Mouse (Mus musculus) stomach, embryonic 15.5 days (tissue): ENCODE results near the gene Inka1. TPM values are rescaled to one million over a fixed set of nuclear protein-coding genes. Genes with fewer than 3 reads are reported as not detected.

Experiments
- ATAC-seq: fragments of 200-750 bp; cut with Nextera tagmentation; 2 replicates; pipeline ENCODE4 v1.8.0; 2017; ENCODE audit warnings: low read depth, moderate number of reproducible peaks, moderate TSS enrichment; ENCODE audit not compliant: insufficient read depth, low FRiP score
- H3K27ac ChIP-seq: fragments of 300-500 bp; sonication (generic); 2 replicates; pipeline ENCODE4 v1.5.1; 2015; ENCODE audit warnings: mild to moderate bottlenecking, inconsistent platforms
- H3K27me3 ChIP-seq: fragments of 300-500 bp; sonication (generic); replicated peaks from 2 replicates; pipeline ENCODE4 v1.6.1; 2015; ENCODE audit warnings: inconsistent platforms
- H3K36me3 ChIP-seq: fragments of 300-500 bp; sonication (generic); 2 replicates; pipeline ENCODE4 v1.6.1; 2015; ENCODE audit warnings: inconsistent platforms
- H3K4me1 ChIP-seq: fragments of 300-500 bp; sonication (generic); 2 replicates; pipeline ENCODE4 v1.6.1; 2015; ENCODE audit warnings: inconsistent platforms
- H3K4me2 ChIP-seq: fragments of 300-500 bp; sonication (generic); 2 replicates; pipeline ENCODE4 v1.6.1; 2015; ENCODE audit warnings: mild to moderate bottlenecking, inconsistent platforms
- H3K4me3 ChIP-seq: fragments of 300-500 bp; sonication (generic); replicated peaks from 2 replicates; pipeline ENCODE4 v1.5.1; 2015; ENCODE audit warnings: inconsistent platforms
- H3K9ac ChIP-seq: fragments of 300-500 bp; sonication (generic); 2 replicates; pipeline ENCODE4 v1.6.1; 2015; ENCODE audit warnings: inconsistent platforms
- H3K9me3 ChIP-seq: fragments of 300-500 bp; sonication (generic); 2 replicates; pipeline ENCODE4 v1.6.1; 2016; ENCODE audit warnings: inconsistent platforms
- WGBS: fragments of 180-500 bp; shearing (Covaris S2); methylation state at CpG from one replicate; pipeline ENCODE4 v1.1.7; 2015; 5-methylcytosine and 5-hydroxymethylcytosine counted together
- polyA plus RNA-seq: library from polyadenylated mRNA; unstranded; fragments of >200 nt; fragmentation: Nextera tagmentation; extraction: Ambion mirVana; gene quantifications from 2 replicates; pipeline ENCODE4 v1.2.1, GENCODE M21; 2015

Inka1 gene
- polyA plus RNA-seq, 1 experiment from 2014 or later, result 54.7 TPM

DNA sequence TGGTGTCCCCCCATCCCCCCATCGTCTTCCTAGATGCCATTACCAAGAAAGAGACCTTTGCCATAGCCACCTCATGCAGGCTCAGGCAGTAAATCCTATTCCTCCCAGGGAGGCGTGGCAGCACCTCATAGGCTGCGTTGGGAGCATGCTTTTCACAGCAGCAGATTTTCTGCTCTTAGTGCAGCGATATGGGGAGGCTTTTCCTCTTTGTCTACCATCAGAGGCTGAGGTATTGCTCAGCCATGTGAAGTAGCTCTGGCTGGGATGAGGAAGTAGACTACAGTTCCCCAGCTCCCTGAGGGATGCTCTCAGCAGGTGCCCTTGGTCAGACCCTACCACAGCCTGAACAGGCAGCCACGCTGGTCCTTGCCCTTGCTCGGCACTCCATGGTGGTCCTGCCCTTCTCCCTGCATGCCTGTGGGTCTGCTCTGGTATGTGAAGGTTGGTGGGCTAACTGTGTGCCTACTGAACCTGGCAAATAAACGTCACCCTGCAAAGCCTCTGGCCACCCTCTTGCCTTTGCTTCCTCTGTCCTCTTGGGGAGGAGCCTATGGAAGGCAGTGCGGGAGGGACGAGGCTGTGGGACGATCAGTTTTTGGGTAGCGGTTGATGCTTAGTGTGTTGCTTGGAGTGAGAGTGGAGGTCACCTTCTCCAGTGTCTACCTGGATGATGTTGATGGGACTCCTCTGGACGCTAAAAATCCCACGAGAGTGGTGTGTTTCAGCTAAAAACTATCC, 36.3 kb downstream of the Inka1 start:
- H3K9me3 ChIP-seq, result no peaks in the 10 kb centered on the region
- no peak overlapping the region for H3K9ac ChIP-seq
- no peaks in the 10 kb centered on the region for H3K27me3 ChIP-seq
- ATAC-seq, result no peak
- no peak overlapping the region for H3K4me3 ChIP-seq
- peaks cover 9% of the 10 kb centered on the region for H3K4me1 ChIP-seq
- WGBS, result 76% methylated on average over 13 of the region's 13 CpGs
- no peak overlapping the region for H3K4me2 ChIP-seq
- no peak overlapping the region for H3K27ac ChIP-seq
- no peaks in the 10 kb centered on the region for H3K36me3 ChIP-seq

- ATAC-seq, result no peak
- WGBS, result 84% methylated on average over 31 of the region's 31 CpGs
- Histone ChIP-seq H3K27me3 (no peaks in the 10 kb centered on the region), H3K36me3 (no peaks in the 10 kb centered on the region), H3K9ac (no peak overlapping the region), H3K4me2 (no peak overlapping the region), H3K4me1 (peaks cover 9% of the 10 kb centered on the region), H3K4me3 (no peak overlapping the region), H3K27ac (no peak overlapping the region), H3K9me3 (no peaks in the 10 kb centered on the region)
Observed at GRCm38 (mm10) chr9:107947241-107948194, 38.2 kb downstream of the Inka1 start.

GRCm38 (mm10) chr9:107936831-107937230, 48.8 kb downstream of the Inka1 start:
- 27% methylated on average over 3 of the region's 3 CpGs for WGBS
- H3K27ac ChIP-seq, result no peak overlapping the region
- H3K9me3 ChIP-seq, result no peaks in the 10 kb centered on the region
- peaks cover 16% of the 10 kb centered on the region for H3K4me1 ChIP-seq
- peaks cover 24% of the 10 kb centered on the region for H3K27me3 ChIP-seq
- ATAC-seq, result no peak
- no peaks in the 10 kb centered on the region for H3K36me3 ChIP-seq
- H3K4me3 ChIP-seq, result no peak overlapping the region
- H3K4me2 ChIP-seq, result peak overlapping the region; percentile 92
- no peak overlapping the region for H3K9ac ChIP-seq

DNA sequence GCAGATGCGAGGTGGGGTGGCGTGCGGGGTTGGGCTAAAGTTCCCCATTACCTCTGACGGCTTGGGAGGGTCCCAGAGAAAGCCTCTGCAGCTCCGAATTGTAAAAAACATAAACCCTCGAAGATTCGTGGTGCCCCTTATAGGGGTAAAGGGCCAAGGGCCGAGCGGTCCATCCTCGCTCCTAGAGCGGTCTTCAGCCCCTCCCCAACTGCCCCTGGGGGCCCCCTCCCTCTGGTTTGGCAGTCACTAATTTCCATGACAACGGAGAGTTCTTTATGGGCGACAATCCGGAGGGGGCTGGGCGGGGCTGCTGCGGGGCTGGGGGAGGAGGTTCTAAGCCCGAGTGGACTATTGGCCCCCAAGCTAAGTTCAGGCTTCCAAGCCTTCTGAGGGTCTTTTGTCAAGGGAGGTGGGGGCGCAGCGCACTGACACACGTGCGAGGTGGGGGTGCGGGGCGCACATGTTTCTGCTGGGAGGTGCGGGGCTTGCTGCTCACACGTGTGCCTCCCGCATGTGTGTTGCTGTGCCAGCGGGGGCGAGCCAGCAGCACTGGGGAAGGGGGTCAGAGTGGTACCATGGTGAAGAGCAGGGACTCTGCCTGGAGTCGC, 49.4 kb downstream of the Inka1 start:
- Histone ChIP-seq H3K36me3 (no peaks in the 10 kb centered on the region), H3K9me3 (no peaks in the 10 kb centered on the region), H3K4me3 (peak overlapping the region; percentile 47), H3K27ac (no peak overlapping the region), H3K9ac (no peak overlapping the region), H3K27me3 (peaks cover 24% of the 10 kb centered on the region), H3K4me1 (peaks cover 16% of the 10 kb centered on the region), H3K4me2 (peak overlapping the region; percentile 92)
- 4% methylated on average over 29 of the region's 29 CpGs for WGBS
- no peak for ATAC-seq

DNA sequence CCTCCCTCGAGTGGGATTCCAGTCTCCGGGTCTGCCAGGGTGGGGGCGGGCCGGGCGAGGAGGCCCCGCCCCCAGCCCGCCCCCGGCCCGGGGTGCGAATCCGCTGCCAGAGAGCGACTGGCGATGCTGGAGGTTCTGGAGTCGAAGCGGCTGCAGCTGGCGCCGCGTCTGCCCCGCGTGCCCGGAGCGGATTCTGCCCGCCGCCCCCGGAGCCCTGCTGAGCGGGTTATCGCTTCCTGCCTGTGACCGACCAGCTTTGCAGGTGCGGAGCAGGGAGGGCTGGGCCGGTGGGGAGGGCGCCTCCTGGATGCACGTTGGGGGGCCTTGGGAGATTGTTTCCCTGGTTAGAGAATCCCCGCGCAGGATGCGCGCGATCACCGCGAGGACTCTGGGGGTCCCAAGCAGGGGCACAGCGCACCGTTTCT, 49.9 kb downstream of the Inka1 start:
- under 1% methylated on average over 41 of the region's 41 CpGs for WGBS
- H3K4me1 ChIP-seq, result peaks cover 16% of the 10 kb centered on the region
- no peak overlapping the region for H3K27ac ChIP-seq
- ATAC-seq, result no peak
- H3K9ac ChIP-seq, result peak overlapping the region; percentile 35; the same call in 1 of the 2 replicates
- H3K4me2 ChIP-seq, result peak overlapping the region; percentile 92
- no peaks in the 10 kb centered on the region for H3K9me3 ChIP-seq
- H3K36me3 ChIP-seq, result no peaks in the 10 kb centered on the region
- H3K27me3 ChIP-seq, result peaks cover 24% of the 10 kb centered on the region
- H3K4me3 ChIP-seq, result peak overlapping the region; percentile 47

DNA sequence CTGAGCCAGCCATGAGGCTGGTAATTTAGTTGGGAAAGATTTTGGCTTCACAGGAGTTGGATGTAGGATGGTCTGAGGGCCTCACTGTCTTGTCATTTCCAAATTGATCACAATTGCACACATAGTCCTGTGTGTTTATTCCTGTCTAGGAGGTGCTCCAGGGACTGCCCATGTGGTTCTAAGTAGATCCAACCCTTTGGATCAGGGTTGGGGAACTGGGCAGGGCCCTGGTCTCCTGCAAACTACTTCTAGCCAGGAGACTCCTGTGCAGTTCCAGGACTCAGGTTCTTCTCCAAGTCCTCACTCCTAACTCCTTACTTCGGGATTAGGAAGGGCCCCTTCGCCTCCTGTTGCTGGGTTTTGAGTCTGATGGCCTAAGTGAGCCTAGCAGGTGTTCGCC, 50.3 kb downstream of the Inka1 start, which contains the start of gene Camkv:
TSS of gene Camkv (plus strand) at position 301 of the 400 bp plus-strand sequence.
- ATAC-seq, result no peak
- peak within 1 kb of the TSS; percentile 92 for H3K4me2 ChIP-seq
- H3K9me3 ChIP-seq, result no peaks in the 10 kb centered on the region
- peak within 1 kb of the TSS; percentile 47 for H3K4me3 ChIP-seq
- peaks cover 16% of the 10 kb centered on the region for H3K4me1 ChIP-seq
- no peak within 1 kb of the TSS for H3K27ac ChIP-seq
- WGBS, result 13% methylated on average over 3 of the region's 3 CpGs
- no peaks in the 10 kb centered on the region for H3K36me3 ChIP-seq
- H3K27me3 ChIP-seq, result peaks cover 24% of the 10 kb centered on the region
- H3K9ac ChIP-seq, result peak within 1 kb of the TSS; percentile 35; the same call in 1 of the 2 replicates

Other genes starting within 250 kb of the Inka1 start
- 182 and 185 TPM in 2 replicates for gene Rbm5, start 214.9 kb downstream of the Inka1 start, polyA plus RNA-seq
- 67.4 and 76.2 TPM in 2 replicates for gene Rbm6, start 112.6 kb downstream of the Inka1 start, polyA plus RNA-seq
- 19.4 and 21.0 TPM in 2 replicates for gene Mon1a, start 97.7 kb downstream of the Inka1 start, polyA plus RNA-seq
- gene Mst1r, start 79.0 kb downstream of the Inka1 start, polyA plus RNA-seq, result 10.8 TPM in 2 replicates
- not detected in 2 replicates for gene Actl11, start 57.4 kb downstream of the Inka1 start, polyA plus RNA-seq
- 3.0 and 3.1 TPM in 2 replicates for gene Camkv, start 50.2 kb downstream of the Inka1 start, polyA plus RNA-seq
- 17.2 and 18.3 TPM in 2 replicates for gene Traip, start 35.7 kb downstream of the Inka1 start, polyA plus RNA-seq
- gene Uba7, start 10.4 kb downstream of the Inka1 start, polyA plus RNA-seq, result 37.0 and 40.2 TPM in 2 replicates
- gene Gm20661, start 2.8 kb downstream of the Inka1 start, polyA plus RNA-seq, result 6.1 and 6.9 TPM in 2 replicates
- gene Cdhr4, start 6.6 kb upstream of the Inka1 start, polyA plus RNA-seq, result 10.9 and 13.7 TPM in 2 replicates
- 0.46 and 1.1 TPM in 2 replicates for gene Gm20662, start 10.5 kb upstream of the Inka1 start, polyA plus RNA-seq
- 46.7 and 48.4 TPM in 2 replicates for gene Ip6k1, start 16.6 kb upstream of the Inka1 start, polyA plus RNA-seq
- 45.2 and 48.4 TPM in 2 replicates for gene Gmppb, start 63.4 kb upstream of the Inka1 start, polyA plus RNA-seq
- 3.5 and 3.6 TPM in 2 replicates for gene Amigo3, start 67.3 kb upstream of the Inka1 start, polyA plus RNA-seq
- gene Mst1, start 94.6 kb upstream of the Inka1 start, polyA plus RNA-seq, result 5.2 and 7.9 TPM in 2 replicates
- 27.5 and 32.7 TPM in 2 replicates for gene Rnf123, start 97.5 kb upstream of the Inka1 start, polyA plus RNA-seq
- 73.7 and 76.1 TPM in 2 replicates for gene Apeh, start 108.7 kb upstream of the Inka1 start, polyA plus RNA-seq
- gene Bsn, start 204.5 kb upstream of the Inka1 start, polyA plus RNA-seq, result 2.8 and 3.0 TPM in 2 replicates